Mouse (Mus musculus) olfactory bulb, adult 2 months (tissue): ENCODE data around the gene Zc3h18. TPM values are rescaled to one million over a fixed set of nuclear protein-coding genes. Genes with fewer than 3 reads are reported as not detected.

Experiments used
- H3K27ac ChIP-seq: fragments of 200-500 bp; 2 replicates; pipeline ENCODE4 v1.5.1; 2012; ENCODE audit warnings: low read depth, low read length; ENCODE audit not compliant: insufficient read depth
- H3K4me1 ChIP-seq: fragments of 200-500 bp; 2 replicates; pipeline ENCODE4 v1.6.1; 2012; ENCODE audit warnings: low read length; ENCODE audit not compliant: control insufficient read depth, insufficient read depth
- H3K4me3 ChIP-seq: fragments of 200-500 bp; 2 replicates; pipeline ENCODE4 v1.5.1; 2012; ENCODE audit warnings: mild to moderate bottlenecking, low read depth, low read length, moderate library complexity; ENCODE audit not compliant: insufficient read depth
- CTCF ChIP-seq: fragments of 200-500 bp; IDR thresholded peaks from 2 replicates; pipeline ENCODE4 v1.5.1; 2012; ENCODE audit warnings: low read depth, mild to moderate bottlenecking, low read length, moderate library complexity; ENCODE audit not compliant: insufficient read depth
- POLR2A ChIP-seq: fragments of 200-500 bp; IDR thresholded peaks from 2 replicates; pipeline ENCODE4 v1.6.1; 2012; ENCODE audit warnings: mild to moderate bottlenecking, low read depth, low read length, moderate library complexity; ENCODE audit not compliant: insufficient read depth
- WGBS: fragments of 180-500 bp; shearing (Covaris S2); methylation state at CpG from one replicate; pipeline ENCODE4 v1.1.7; 2018; 5-methylcytosine and 5-hydroxymethylcytosine counted together
- polyA plus RNA-seq: library from polyadenylated mRNA; stranded (reverse); fragments of >200 nt; gene quantifications from 2 replicates; pipeline ENCODE4 v1.2.4, GENCODE M21; 2012; ENCODE audit warnings: low replicate concordance; ENCODE audit not compliant: missing spikeins, insufficient read depth, insufficient read length

The Zc3h18 gene
- polyA plus RNA-seq, 1 experiment: not detected

DNA sequence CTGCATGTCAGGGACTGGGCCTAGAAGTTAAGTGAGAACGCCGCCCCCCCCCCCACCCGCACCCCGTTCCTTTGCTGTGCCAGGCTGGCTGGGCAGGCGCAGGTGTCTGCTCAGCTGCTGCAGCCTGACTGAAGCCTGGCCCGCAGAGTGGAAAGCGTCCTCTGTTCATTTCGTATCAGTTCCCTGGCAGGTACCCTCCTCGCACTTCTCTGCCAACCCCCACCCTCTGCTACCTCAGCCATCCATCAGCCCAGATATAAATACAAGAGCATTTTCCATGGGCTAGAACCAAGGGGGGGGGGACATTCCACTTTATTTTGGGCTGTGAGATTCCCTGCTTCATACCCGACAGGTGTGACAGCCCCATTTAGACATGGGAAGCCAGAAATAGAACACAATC lies 75.7 kb downstream of the Zc3h18 start:
- WGBS: 89% methylated on average over 10 of the region's 10 CpGs
- TF ChIP-seq POLR2A (no peak), CTCF (no peak)
- H3K4me1 ChIP-seq: peaks cover 2% of the 10 kb centered on the region
- no peak overlapping the region for H3K27ac ChIP-seq
- no peak overlapping the region for H3K4me3 ChIP-seq

DNA sequence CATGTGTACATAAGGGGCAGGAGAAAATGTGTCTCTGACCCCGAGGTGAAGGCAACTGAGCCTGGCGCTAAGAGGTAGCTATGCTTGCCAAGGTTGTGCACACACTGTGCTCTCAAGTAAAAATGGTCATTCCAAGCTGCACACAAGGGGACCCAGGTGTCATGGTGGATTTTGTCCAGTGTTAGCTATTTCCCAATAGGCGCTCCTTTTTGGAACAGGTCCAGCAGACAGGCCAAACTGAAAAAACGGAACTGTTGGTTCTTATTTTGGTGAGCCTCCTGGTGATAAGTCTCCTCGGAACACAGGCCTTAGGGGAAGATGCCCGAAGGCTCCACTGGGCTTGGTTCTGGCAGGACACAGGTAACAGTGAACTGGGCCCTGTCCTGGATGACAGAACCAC lies 78.0 kb downstream of the Zc3h18 start:
- no peak for TF ChIP-seq POLR2A
- TF ChIP-seq CTCF: no peak
- H3K4me3 ChIP-seq: no peak overlapping the region
- peaks cover 13% of the 10 kb centered on the region for H3K4me1 ChIP-seq
- no peak overlapping the region for H3K27ac ChIP-seq
- WGBS: 81% methylated on average over 6 of the region's 6 CpGs

DNA sequence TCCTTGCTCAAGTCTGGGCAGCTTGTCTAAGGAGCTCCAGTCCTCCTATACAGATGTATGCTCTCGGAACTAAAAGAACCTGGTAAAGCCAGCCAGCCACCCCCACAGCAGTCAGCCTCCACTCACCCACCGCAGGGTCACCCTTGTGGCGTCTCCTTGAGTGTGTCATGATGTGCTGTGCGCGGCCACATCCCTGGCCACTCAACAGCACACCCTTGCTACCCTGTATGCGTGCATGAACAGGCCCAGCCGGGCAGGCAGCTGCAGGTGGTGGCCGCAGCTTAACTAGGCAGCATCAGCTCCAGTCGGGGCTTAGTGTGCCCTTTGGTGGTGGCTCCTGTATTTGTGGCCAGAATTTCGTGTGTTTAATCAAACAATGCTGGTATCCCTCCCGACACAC lies 80.8 kb downstream of the Zc3h18 start:
- H3K27ac ChIP-seq: no peak overlapping the region
- no peak overlapping the region for H3K4me3 ChIP-seq
- H3K4me1 ChIP-seq: peaks cover 39% of the 10 kb centered on the region
- TF ChIP-seq POLR2A: no peak
- no peak for TF ChIP-seq CTCF
- 72% methylated on average over 11 of the region's 11 CpGs for WGBS

DNA sequence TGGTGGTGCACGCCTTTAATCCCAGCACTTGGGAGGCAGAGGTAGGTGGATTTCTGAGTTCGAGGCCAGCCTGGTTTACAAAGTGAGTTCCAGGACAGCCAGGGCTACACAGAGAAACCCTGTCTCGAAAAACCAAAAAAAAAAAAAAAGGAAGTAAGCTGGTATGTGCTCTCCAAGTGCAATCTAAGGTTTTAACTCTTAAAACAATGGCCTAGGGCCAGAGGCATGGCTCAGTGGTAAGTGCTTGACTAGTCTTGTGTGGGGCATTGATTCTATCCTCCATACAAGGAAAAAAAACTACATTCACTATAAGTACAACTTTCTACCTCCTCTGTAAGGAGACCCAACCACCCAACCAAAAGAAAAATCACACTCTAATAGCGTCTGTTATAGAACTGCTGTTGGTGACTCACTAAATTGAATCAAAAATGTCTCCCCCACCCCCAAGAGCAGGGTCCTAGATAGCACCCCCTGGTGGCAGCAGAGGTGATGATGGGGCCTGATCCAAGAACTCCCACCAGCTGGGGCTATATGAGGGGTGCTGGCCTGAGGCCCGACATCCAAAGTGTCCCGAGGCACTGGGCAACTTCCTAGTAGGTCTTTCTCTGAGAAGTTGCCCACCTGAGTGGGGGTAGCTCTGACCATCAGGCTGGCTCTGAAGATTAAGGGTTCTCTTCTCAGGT lies 83.0 kb downstream of the Zc3h18 start:
- Histone ChIP-seq H3K27ac (no peak overlapping the region), H3K4me3 (no peak overlapping the region), H3K4me1 (peaks cover 54% of the 10 kb centered on the region)
- TF ChIP-seq CTCF (peak; percentile 32; the same call in 1 of the 2 replicates), POLR2A (no peak)
- 58% methylated on average over 6 of the region's 6 CpGs for WGBS

DNA sequence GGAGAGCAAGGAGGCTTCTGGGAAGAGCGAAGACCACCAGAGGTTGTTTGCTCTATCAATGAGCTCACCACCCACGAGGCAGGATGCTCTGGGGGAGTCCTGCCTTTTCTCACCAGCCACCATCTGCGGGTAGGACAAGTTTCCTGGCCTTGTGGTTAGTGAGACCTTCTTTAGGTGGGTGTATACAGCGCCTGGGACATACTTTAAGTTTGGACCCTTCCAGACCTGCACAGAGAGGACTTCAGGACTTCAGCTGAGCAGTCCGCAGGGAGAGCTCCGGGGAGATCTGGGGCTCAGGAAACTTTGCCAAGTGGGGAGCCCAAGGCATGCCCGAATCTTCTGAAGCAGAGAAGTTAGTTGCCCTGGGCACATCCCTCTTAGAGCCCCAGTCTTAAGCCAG lies 83.6 kb downstream of the Zc3h18 start:
- Histone ChIP-seq H3K4me1 (peaks cover 54% of the 10 kb centered on the region), H3K27ac (no peak overlapping the region), H3K4me3 (peak overlapping the region; percentile 34; the same call in 1 of the 2 replicates)
- whole genome bisulfite sequencing: 22% methylated on average over 7 of the region's 7 CpGs
- TF ChIP-seq POLR2A (no peak), CTCF (no peak)

DNA sequence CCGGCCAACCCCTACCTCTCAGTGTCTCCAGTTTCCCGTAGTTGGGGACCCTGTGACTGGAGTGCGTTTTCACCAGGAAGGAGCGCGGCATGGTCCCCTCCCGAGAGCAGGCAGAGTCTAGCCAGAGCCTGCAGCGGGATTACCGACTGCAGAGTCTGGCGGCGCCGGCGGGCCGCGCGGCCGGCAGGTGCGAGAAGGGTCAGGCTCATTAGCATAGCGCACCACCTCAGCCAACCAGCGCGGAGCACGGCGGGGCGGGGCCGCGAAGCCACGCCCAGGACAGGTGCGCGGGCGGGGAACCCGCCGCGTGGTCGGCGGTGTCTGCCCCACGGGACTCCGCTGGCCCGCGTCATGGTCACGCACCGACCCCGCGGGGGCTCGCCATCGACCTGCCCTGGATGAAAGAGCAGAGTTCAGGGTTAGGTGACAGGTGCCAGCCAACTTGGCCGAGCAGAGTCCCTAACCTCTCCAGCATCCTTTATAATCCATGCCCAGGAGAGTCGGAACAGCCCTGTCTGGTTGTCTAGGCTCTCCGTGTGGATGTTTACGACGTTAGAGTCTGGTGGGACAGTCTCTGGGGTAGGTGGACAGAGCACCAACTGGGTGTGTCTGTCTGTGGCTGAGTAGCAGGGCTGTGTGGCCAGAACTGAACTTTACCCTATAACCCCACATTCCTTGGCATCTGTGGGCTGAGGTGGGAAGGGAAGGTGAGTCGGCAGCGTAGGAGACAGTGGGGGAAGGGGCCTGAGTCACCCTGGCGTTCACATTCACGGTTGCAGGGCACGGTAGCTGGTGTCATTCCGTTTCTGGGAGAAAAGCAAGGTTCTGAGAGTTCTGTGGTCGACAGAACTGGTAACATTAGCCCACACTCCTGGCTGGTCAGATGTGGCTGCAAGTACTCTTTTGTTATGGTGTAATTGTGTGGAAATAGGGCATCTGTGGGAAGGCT lies 84.4 kb downstream of the Zc3h18 start, which contains the start of gene Snai3:
Snai3 (minus strand) TSS at position 210 of the 949 bp plus-strand sequence.
- peak within 1 kb of the TSS; percentile 60 for H3K27ac ChIP-seq
- WGBS: 3% methylated on average over 56 of the region's 56 CpGs
- no peak for TF ChIP-seq POLR2A
- no peak for TF ChIP-seq CTCF
- peaks cover 54% of the 10 kb centered on the region for H3K4me1 ChIP-seq
- peak within 1 kb of the TSS; percentile 34 for H3K4me3 ChIP-seq

DNA sequence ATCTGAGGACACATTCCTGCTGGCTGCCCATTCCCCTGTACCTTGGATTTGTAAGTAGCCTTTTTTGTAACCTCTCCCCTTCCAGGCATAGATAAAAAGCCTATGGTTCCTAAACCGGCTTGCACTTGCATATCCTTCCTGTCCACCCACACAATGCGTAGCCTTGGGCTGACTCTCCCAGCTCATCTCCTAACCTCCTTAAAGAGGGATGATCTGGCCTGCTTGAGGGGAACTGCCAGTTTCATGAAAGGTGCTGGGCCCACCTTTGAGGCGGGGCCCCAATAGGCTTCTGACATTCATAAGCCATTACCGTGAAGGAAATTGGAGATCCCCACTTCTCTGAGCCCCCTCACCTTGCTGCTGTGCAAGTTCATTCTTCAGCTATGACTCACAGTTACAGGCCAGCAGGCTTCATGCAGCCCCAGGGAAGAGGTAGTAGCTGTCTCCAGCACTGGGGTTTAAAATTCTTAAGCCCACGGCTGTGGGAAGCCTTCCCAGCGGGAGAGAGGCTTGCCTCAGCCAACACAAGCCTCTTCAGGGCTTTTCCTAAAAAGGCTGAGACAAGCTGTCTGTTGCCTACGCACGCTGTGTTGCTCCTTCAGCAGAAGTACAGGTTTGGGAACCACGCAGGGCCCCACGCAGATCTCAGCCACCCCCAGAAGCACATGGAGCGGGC lies 85.2 kb downstream of the Zc3h18 start:
- H3K4me1 ChIP-seq: peaks cover 54% of the 10 kb centered on the region
- H3K4me3 ChIP-seq: no peak overlapping the region
- H3K27ac ChIP-seq: peak overlapping the region; percentile 60
- 38% methylated on average over 11 of the region's 11 CpGs for WGBS
- TF ChIP-seq CTCF: no peak
- TF ChIP-seq POLR2A: no peak

DNA sequence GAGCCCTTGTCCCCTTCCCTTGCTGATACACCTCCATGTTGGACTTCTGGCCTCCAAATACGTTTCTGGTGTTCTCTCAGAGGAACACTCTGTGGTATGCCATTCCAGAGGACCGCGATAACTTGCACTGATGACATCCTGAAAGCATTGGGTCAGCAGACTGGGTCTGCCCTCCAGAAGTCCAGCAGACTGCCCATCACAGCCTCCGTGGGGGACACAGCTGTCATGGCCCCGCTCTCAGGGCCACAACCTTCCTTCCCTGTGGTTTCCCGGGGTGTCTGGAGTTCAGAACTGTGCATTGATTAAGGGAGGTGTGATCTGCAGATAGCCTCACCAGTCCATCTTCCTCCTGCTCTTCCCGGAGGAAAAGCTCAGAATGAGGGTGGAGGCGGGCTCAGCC lies 86.1 kb downstream of the Zc3h18 start:
- 76% methylated on average over 8 of the region's 8 CpGs for WGBS
- Histone ChIP-seq H3K4me3 (no peak overlapping the region), H3K27ac (peak overlapping the region; percentile 27), H3K4me1 (peaks cover 49% of the 10 kb centered on the region)
- no peak for TF ChIP-seq CTCF
- no peak for TF ChIP-seq POLR2A
